Mouse (Mus musculus) forebrain, postnatal 0 days (tissue): ENCODE measurements around the gene Cad. TPM values are rescaled to one million over a fixed set of nuclear protein-coding genes. Genes with fewer than 3 reads are reported as not detected.

ENCODE experiments used
- ATAC-seq: fragments of 200-750 bp; cut with Nextera tagmentation; 2 replicates; pipeline ENCODE4 v1.8.0; 2017; ENCODE audit warnings: mild to moderate bottlenecking, moderate library complexity
- DNase-seq: peaks from one replicate; pipeline ENCODE4 v3.0.0-alpha.2; 2015
- H3K27ac ChIP-seq: fragments of 300-500 bp; sonication (generic); 2 replicates; pipeline ENCODE4 v1.5.1; 2014; ENCODE audit warnings: low read depth, mild to moderate bottlenecking, antibody characterized with exemption, low read length, moderate library complexity, mixed read lengths
- H3K27me3 ChIP-seq: fragments of 300-500 bp; sonication (generic); 2 replicates; pipeline ENCODE4 v1.6.1; 2014; ENCODE audit warnings: mild to moderate bottlenecking, low read length, mixed read lengths; ENCODE audit not compliant: insufficient read depth
- H3K36me3 ChIP-seq: fragments of 300-500 bp; sonication (generic); 2 replicates; pipeline ENCODE4 v1.6.1; 2014; ENCODE audit warnings: mild to moderate bottlenecking, moderate library complexity; ENCODE audit not compliant: insufficient read depth
- H3K4me1 ChIP-seq: fragments of 300-500 bp; sonication (generic); 2 replicates; pipeline ENCODE4 v1.6.1; 2014; ENCODE audit warnings: antibody characterized with exemption; ENCODE audit not compliant: insufficient read depth
- H3K4me2 ChIP-seq: fragments of 300-500 bp; sonication (generic); 2 replicates; pipeline ENCODE4 v1.6.1; 2014; ENCODE audit warnings: low read depth, mild to moderate bottlenecking, moderate library complexity
- H3K4me3 ChIP-seq: fragments of 300-500 bp; sonication (generic); 2 replicates; pipeline ENCODE4 v1.5.1; 2014; ENCODE audit warnings: low read depth, low read length, mixed read lengths
- H3K9ac ChIP-seq: fragments of 300-500 bp; sonication (generic); 2 replicates; pipeline ENCODE4 v1.6.1; 2014; ENCODE audit warnings: mild to moderate bottlenecking
- H3K9me3 ChIP-seq: fragments of 300-500 bp; sonication (generic); 2 replicates; pipeline ENCODE4 v1.6.1; 2016; ENCODE audit warnings: low read length
- CTCF ChIP-seq: sonication (generic); IDR thresholded peaks from 2 replicates; pipeline ENCODE4 v1.5.1; 2016; ENCODE audit warnings: antibody characterized with exemption, control low read depth, low read depth
- WGBS: fragments of 180-500 bp; shearing (Covaris S2); extraction: QIAGEN DNeasy Blood & Tissue Kit; methylation state at CpG from one replicate; pipeline ENCODE4 v1.1.7; 2014; 5-methylcytosine and 5-hydroxymethylcytosine counted together
- polyA plus RNA-seq: library from polyadenylated mRNA; unstranded; fragments of >200 nt; fragmentation: Nextera tagmentation; extraction: Ambion mirVana; gene quantifications from 2 replicates; pipeline ENCODE4 v1.2.1, GENCODE M21; 2015
- total RNA-seq: library from RNA; depleted of rRNA; stranded (reverse); fragments of >200 nt; gene quantifications from 2 replicates; pipeline ENCODE4 v1.2.3, GENCODE M21; 2014

Gene Cad
- total and polyA plus RNA-seq, 2 experiments from 2014 or later, result 6.4 to 28.7 TPM

DNA sequence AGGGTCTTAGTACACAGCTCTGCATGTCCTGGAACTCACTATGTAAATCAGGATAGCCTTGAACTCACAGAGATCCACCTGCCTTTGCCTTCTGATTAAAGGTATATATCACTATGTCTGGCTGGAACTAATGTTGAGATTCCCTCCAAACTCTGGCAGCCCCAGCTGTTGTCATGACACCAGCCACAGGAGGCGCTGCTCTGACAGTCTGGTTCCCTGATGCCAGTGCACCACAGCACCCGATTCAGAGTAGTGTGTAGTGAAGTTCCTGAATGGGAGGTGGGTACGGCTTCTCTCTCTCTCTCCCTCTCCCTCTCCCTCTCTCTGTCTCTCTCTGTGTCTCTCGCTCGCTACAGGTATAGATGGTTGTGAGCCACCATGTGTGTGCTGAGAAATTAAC, 27.8 kb downstream of the Cad start:
- no peaks in the 10 kb centered on the region for H3K9me3 ChIP-seq

DNA sequence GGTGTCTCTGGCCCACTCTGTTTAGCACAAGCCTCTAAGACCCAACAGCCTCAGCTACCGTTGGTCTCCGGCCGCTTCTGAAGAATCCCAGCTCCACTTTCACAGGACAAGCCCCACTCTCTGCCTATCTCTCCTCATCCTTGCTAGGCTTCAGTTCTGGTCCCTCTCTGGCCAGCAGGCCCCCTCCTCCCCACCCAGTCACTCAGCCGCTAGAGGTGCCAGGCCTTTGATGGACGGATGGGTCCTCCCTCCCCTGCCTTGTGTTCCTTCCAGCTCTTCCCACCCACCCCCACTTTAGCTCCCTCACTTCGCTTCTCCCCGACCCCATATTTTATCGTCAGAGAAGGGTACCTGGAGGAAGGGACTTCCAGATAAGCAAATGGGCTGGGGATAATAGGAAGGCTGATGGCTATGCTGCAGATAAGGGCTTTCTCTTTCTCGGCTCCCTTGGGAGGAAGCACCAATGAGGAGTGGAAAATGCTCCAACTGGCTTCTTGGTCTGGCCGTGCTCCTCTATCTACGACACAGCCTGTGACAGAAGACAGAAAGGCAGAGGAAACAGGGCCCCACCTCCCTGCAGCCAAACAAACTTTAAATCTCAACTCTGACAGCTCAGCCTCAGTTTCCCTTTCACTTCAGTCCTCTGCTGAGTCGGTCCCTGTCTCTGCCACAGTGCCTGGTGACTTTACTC, 28.5 kb downstream of the Cad start:
- WGBS, result 40% methylated on average over 12 of the region's 12 CpGs
- ATAC-seq (0 out of 2 replicates have a peak, but pooled peaks have one; percentile 1), DNase-seq (no peak)
- H3K9ac ChIP-seq, result no peak overlapping the region
- H3K27ac ChIP-seq, result no peak overlapping the region
- no peak overlapping the region for H3K4me3 ChIP-seq
- no peaks in the 10 kb centered on the region for H3K9me3 ChIP-seq
- TF ChIP-seq CTCF, result no peak
- no peak overlapping the region for H3K4me2 ChIP-seq
- H3K27me3 ChIP-seq, result no peaks in the 10 kb centered on the region
- peaks cover 10% of the 10 kb centered on the region for H3K36me3 ChIP-seq
- no peaks in the 10 kb centered on the region for H3K4me1 ChIP-seq

More for the DNA sequence above, 27.8 kb downstream of the Cad start:
- TF ChIP-seq CTCF, result peak; percentile 72
- WGBS, result 13% methylated on average over 5 of the region's 5 CpGs
- peak; percentile 67 for ATAC-seq
- no peak overlapping the region for H3K4me2 ChIP-seq
- DNase-seq, result peak; percentile 64
- H3K27me3 ChIP-seq, result no peaks in the 10 kb centered on the region
- no peak overlapping the region for H3K4me3 ChIP-seq
- H3K36me3 ChIP-seq, result peaks cover 18% of the 10 kb centered on the region
- H3K4me1 ChIP-seq, result no peaks in the 10 kb centered on the region
- H3K9ac ChIP-seq, result no peak overlapping the region
- H3K27ac ChIP-seq, result no peak overlapping the region

- Histone ChIP-seq H3K4me3 (no peak overlapping the region), H3K9me3 (no peaks in the 10 kb centered on the region), H3K4me2 (no peak overlapping the region), H3K9ac (no peak overlapping the region), H3K27me3 (no peaks in the 10 kb centered on the region), H3K4me1 (no peaks in the 10 kb centered on the region), H3K27ac (no peak overlapping the region), H3K36me3 (peaks cover 2% of the 10 kb centered on the region)
- TF ChIP-seq CTCF, result no peak
- DNase-seq (no peak), ATAC-seq (peak; percentile 13; the same call in 1 of the 2 replicates)
- WGBS, result 8% methylated on average over 8 of the region's 8 CpGs
Observed at GRCm38 (mm10) chr5:31083949-31084348, 29.4 kb downstream of the Cad start.

DNA sequence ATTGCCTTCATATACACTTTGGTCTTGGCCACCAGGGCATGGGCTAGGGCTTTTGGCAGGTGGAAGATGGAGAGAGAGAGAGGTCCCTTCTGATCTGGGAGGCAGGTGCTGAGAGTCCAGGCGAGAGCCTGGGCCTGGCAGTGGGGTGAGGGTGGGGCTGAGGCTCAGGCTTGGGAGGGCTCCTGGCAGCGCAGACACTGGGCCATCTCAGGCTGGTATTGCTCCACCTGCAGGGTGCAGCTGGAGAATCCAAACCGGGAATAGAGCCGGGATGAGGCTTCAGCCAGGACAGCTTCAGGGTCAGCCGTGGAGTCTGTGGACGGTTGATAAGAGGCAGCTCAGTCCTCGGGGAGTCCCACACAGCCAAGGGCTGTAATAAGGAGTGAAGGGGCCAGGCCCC, 32.0 kb downstream of the Cad start:
- no peaks in the 10 kb centered on the region for H3K4me1 ChIP-seq
- no peak overlapping the region for H3K4me3 ChIP-seq
- no peak overlapping the region for H3K9ac ChIP-seq
- no peak overlapping the region for H3K27ac ChIP-seq
- ATAC-seq (no peak), DNase-seq (no peak)
- H3K9me3 ChIP-seq, result no peaks in the 10 kb centered on the region
- no peak overlapping the region for H3K4me2 ChIP-seq
- TF ChIP-seq CTCF, result no peak
- 34% methylated on average over 7 of the region's 7 CpGs for WGBS
- H3K36me3 ChIP-seq, result no peaks in the 10 kb centered on the region
- H3K27me3 ChIP-seq, result peaks cover 15% of the 10 kb centered on the region

DNA sequence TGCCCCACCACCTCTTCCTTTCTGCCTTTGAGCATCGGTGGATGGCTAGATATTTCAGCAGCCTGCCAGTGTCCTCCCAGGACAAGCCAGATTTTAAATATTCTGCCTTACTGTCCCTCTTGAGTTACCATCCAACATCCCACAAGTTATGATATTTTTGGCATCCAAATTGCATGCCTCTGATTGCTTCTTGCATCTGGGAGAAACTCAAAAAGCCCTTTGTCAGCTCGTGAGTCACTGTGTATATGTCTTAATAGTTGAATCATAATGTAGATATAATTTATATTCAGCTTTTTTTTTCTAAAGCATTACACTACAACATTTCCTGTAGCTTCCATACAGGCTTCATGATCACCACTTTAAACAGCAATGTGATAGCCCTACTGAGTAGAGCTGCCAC, 32.6 kb downstream of the Cad start:
- Histone ChIP-seq H3K4me3 (no peak overlapping the region), H3K9ac (no peak overlapping the region), H3K4me2 (no peak overlapping the region), H3K36me3 (no peaks in the 10 kb centered on the region), H3K27me3 (peaks cover 20% of the 10 kb centered on the region), H3K27ac (no peak overlapping the region), H3K9me3 (no peaks in the 10 kb centered on the region), H3K4me1 (no peaks in the 10 kb centered on the region)
- ATAC-seq, result no peak
- no peak for DNase-seq
- 72% methylated on average over 2 of the region's 2 CpGs for WGBS
- no peak for TF ChIP-seq CTCF

GRCm38 (mm10) chr5:31092231-31092975, 37.8 kb downstream of the Cad start:
- Histone ChIP-seq H3K27me3 (peaks cover 57% of the 10 kb centered on the region), H3K4me2 (peak overlapping the region; percentile 55), H3K36me3 (no peaks in the 10 kb centered on the region), H3K4me1 (peaks cover 13% of the 10 kb centered on the region; the same call in 1 of the 2 replicates), H3K4me3 (peak overlapping the region; percentile 32), H3K9me3 (no peaks in the 10 kb centered on the region), H3K9ac (peak overlapping the region; percentile 22; the same call in 1 of the 2 replicates), H3K27ac (no peak overlapping the region)
- no peak for TF ChIP-seq CTCF
- no peak for ATAC-seq
- WGBS, result 3% methylated on average over 37 of the region's 53 CpGs
- peak; percentile 29 for DNase-seq
